In the genomic region with DNA sequence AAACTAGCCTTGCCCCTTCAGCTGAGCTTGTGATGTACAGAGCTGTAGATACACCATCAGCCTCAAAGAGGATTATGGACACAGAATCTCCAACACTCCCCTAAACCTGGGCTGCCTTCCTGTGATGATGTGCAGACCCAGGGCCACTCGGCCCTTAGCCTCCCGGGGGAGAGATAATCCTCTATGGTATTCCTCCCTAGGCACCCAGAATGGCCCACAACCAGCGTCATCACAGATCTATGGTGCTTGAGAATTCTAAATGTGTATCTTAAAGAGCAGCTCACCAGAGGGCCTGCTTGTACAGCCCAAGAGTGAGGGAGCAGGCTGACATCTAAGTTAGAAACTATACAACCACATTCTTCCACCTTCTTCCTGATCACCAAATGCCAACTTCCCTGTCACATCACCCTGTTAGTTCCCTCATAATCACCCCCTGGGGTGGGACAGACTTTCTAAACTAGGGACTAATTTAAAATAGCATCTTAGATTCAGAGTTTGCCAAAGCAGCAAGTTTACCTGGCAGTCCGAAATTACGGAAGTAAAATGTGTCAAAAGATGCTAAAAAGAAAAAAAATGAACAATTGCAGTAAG, we compare ENCODE assay signal across 16 mouse cellular contexts. TPM values are rescaled to one million over a fixed set of nuclear protein-coding genes. Genes with fewer than 3 reads are reported as not detected.
DNase-seq lines count a peak whose midpoint lies in the region; ATAC-seq and TF ChIP-seq lines count a peak whose summit lies in the region.
"Had no signal": no experiment of that assay in that cellular context is flagged by ENCODE, and none has a peak within 500 bp of the region (broad histone marks: within the 10 kb centered on the region; RNA-seq: fewer than 3 reads in every experiment).

No protein-coding gene starts in this region.

- peaks cover 3% of the 10 kb centered on the region; the same call in 1 of the 2 replicates for H3K27me3 ChIP-seq in heart, embryonic 11.5 days (ENCODE audit: control insufficient read depth, insufficient read depth, low read length)
- no peaks in the 10 kb centered on the region for H3K27me3 ChIP-seq in heart, embryonic 15.5 days
- H3K27me3 ChIP-seq in liver, embryonic 11.5 days (replicated peaks; ENCODE audit: control insufficient read depth, insufficient read depth, low read length), result peaks cover 95% of the 10 kb centered on the region

- ATAC-seq in heart, embryonic 11.5 days (replicated peaks; ENCODE audit: insufficient number of reproducible peaks, low FRiP score, low TSS enrichment), result no peak
- ATAC-seq in heart, embryonic 15.5 days (replicated peaks; ENCODE audit: insufficient number of reproducible peaks, insufficient read depth, low FRiP score, low read depth), result no peak
- no peak for ATAC-seq in liver, embryonic 11.5 days (replicated peaks; ENCODE audit: low FRiP score)
- ATAC-seq: activated CD4-positive, CD25-positive, alpha-beta regulatory T cell, adult 4 months; midbrain, embryonic 13.5 days had no signal

- no peaks in the 10 kb centered on the region for H3K36me3 ChIP-seq in heart, embryonic 11.5 days (ENCODE audit: control insufficient read depth, insufficient read depth, low read length)
- no peaks in the 10 kb centered on the region for H3K36me3 ChIP-seq in heart, embryonic 15.5 days
- no peaks in the 10 kb centered on the region for H3K36me3 ChIP-seq in liver, embryonic 11.5 days (ENCODE audit: control insufficient read depth, insufficient read depth, low read length)
- H3K36me3 ChIP-seq: hindbrain, embryonic 15.5 days; midbrain, embryonic 13.5 days had no signal

- H3K4me2 ChIP-seq in heart, embryonic 11.5 days, result peak overlapping the region; percentile 74
- H3K4me2 ChIP-seq in heart, embryonic 15.5 days, result peak overlapping the region; percentile 77
- peak overlapping the region; percentile 23 for H3K4me2 ChIP-seq in liver, embryonic 11.5 days
- H3K4me2 ChIP-seq: hindbrain, embryonic 15.5 days; midbrain, embryonic 13.5 days had no signal

- no peaks in the 10 kb centered on the region for H3K9me3 ChIP-seq in heart, embryonic 11.5 days (replicated peaks; ENCODE audit: control insufficient read depth, low read length)
- no peaks in the 10 kb centered on the region for H3K9me3 ChIP-seq in heart, embryonic 15.5 days (replicated peaks)
- no peaks in the 10 kb centered on the region for H3K9me3 ChIP-seq in liver, embryonic 11.5 days (ENCODE audit: control insufficient read depth, low read length)
- H3K9me3 ChIP-seq: hindbrain, embryonic 15.5 days; midbrain, embryonic 13.5 days had no signal

- DNase-seq in heart, postnatal 14 days, result no peak
- peak; percentile 32 for DNase-seq in embryo, embryonic 11 days
- DNase-seq in liver, embryonic 11.5 days (ENCODE audit: low spot score), result no peak
- DNase-seq in gastrocnemius, postnatal 14 days, result no peak
- DNase-seq in left cerebral cortex, adult 2 months (ENCODE audit: extremely low spot score in 1 of 2, low spot score in 2 of 2), result no peak
- DNase-seq in lung, postnatal 25 days (ENCODE audit: low spot score), result no peak
- DNase-seq: B cell, adult 2 months; cerebellum, adult 8-10 months; kidney, postnatal 14 days had no signal

- TF ChIP-seq CTCF in left cerebral cortex, adult 2 months (IDR thresholded peaks at IDR 0.05), result no peak

- WGBS in heart, embryonic 11.5 days (ENCODE audit: insufficient replicate concordance), result 4% methylated on average over 5 of the region's 5 CpGs
- WGBS in heart, embryonic 15.5 days, result 15% methylated on average over 5 of the region's 5 CpGs
- 13% methylated on average over 5 of the region's 5 CpGs for WGBS in liver, embryonic 11.5 days

- intact Hi-C loops in heart, postnatal 14 days (cut with DNase I), result loop anchor here (10.0 kb wide), 1 partner anchor 333 kb away; no protein-coding TSS in a partner anchor
- intact Hi-C loops in gastrocnemius, postnatal 14 days (cut with DNase I; ENCODE audit: low total_unique reads), result no loop called here
- intact Hi-C loops in left cerebral cortex, adult 2 months (cut with DNase I), result loop anchor here (5.0 kb wide), 1 partner anchor 696 kb away; no protein-coding TSS in a partner anchor

- peak overlapping the region; percentile 95 for H3K4me3 ChIP-seq in heart, embryonic 11.5 days (ENCODE audit: low read depth, low read length)
- H3K4me3 ChIP-seq in heart, embryonic 15.5 days, result peak overlapping the region; percentile 92
- H3K4me3 ChIP-seq in liver, embryonic 11.5 days (ENCODE audit: low read depth, low read length), result no peak overlapping the region
- no peak overlapping the region for H3K4me3 ChIP-seq in left cerebral cortex, adult 2 months
- H3K4me3 ChIP-seq: hindbrain, embryonic 15.5 days; midbrain, embryonic 13.5 days had no signal

- peak overlapping the region; percentile 100 for H3K9ac ChIP-seq in heart, embryonic 11.5 days (ENCODE audit: low read depth, low read length)
- peak overlapping the region; percentile 75 for H3K9ac ChIP-seq in heart, embryonic 15.5 days
- no peak overlapping the region for H3K9ac ChIP-seq in liver, embryonic 11.5 days (ENCODE audit: low read depth, low read length)
- H3K9ac ChIP-seq: hindbrain, embryonic 15.5 days; midbrain, embryonic 13.5 days had no signal

- H3K4me1 ChIP-seq in heart, embryonic 11.5 days (ENCODE audit: control insufficient read depth, insufficient read depth, low read length), result peaks cover 11% of the 10 kb centered on the region
- H3K4me1 ChIP-seq in heart, embryonic 15.5 days (replicated peaks), result peaks cover 4% of the 10 kb centered on the region; the same call in 1 of the 2 replicates
- H3K4me1 ChIP-seq in liver, embryonic 11.5 days (replicated peaks; ENCODE audit: control insufficient read depth, insufficient read depth, low read length), result no peaks in the 10 kb centered on the region

- H3K27ac ChIP-seq in heart, embryonic 11.5 days (ENCODE audit: low read depth, low read length), result peak overlapping the region; percentile 99
- H3K27ac ChIP-seq in heart, embryonic 15.5 days, result peak overlapping the region; percentile 96
- H3K27ac ChIP-seq in liver, embryonic 11.5 days (ENCODE audit: low read depth, low read length), result no peak overlapping the region
- no peak overlapping the region for H3K27ac ChIP-seq in left cerebral cortex, adult 2 months
- H3K27ac ChIP-seq: hindbrain, embryonic 15.5 days; midbrain, embryonic 13.5 days had no signal

RNA-seq across cellular contexts. Expression of gene Hand2, which starts 2.8 kb away (rescaled TPM):
- polyA plus RNA-seq in heart, embryonic 11.5 days (2014; fragmentation: Nextera tagmentation; extraction: Ambion mirVana), result 17.2 and 17.9 TPM in 2 replicates
- 10 to 100 TPM; 74.2 to 78.6 TPM for total RNA-seq in heart, postnatal 14 days (2021)
- 8.7 and 11.8 TPM in 2 replicates for polyA plus RNA-seq in heart, embryonic 15.5 days (2015; fragmentation: Nextera tagmentation; extraction: Ambion mirVana)
- polyA plus RNA-seq in liver, embryonic 11.5 days (2014; fragmentation: Nextera tagmentation; extraction: Ambion mirVana), result 5.4 TPM in 2 replicates
- under 1 TPM; 0.29 to 0.47 TPM for total RNA-seq in gastrocnemius, postnatal 14 days (2021)
- not detected for total RNA-seq in left cerebral cortex, adult 2 months (2021)
- total RNA-seq: MEL; neutrophil, adult 5-6 weeks had no signal
- polyA plus RNA-seq: activated CD4-positive, CD25-positive, alpha-beta regulatory T cell, adult 4 months; hindbrain, embryonic 15.5 days; midbrain, embryonic 13.5 days had no signal

Comparison
In these comparisons a context has a peak if more than half of its experiments do, and no peak if none do; other contexts are left out.
1. H3K27ac ChIP-seq: peak in heart, embryonic 11.5 days (single experiment) and heart, embryonic 15.5 days (single experiment); none in liver, embryonic 11.5 days (single experiment) and left cerebral cortex, adult 2 months (single experiment).
2. H3K4me2 ChIP-seq: peak in every context shown above with its lines; median percentile 77 in heart, embryonic 15.5 days; 74 in heart, embryonic 11.5 days; 23 in liver, embryonic 11.5 days.
3. H3K4me3 ChIP-seq: peak in heart, embryonic 11.5 days (single experiment) and heart, embryonic 15.5 days (single experiment); none in liver, embryonic 11.5 days (single experiment) and left cerebral cortex, adult 2 months (single experiment).
4. RNA of gene Hand2, which starts 2.8 kb away (total RNA-seq): 74.2 to 78.6 TPM in heart, postnatal 14 days; 0.29 to 0.47 TPM in gastrocnemius, postnatal 14 days and not detected in left cerebral cortex, adult 2 months; every median in the first group is over 10 times any median in the second.